Mouse (Mus musculus) right cerebral cortex, postnatal 25 days (tissue): ENCODE results near the gene Ces5a.
"Not testable (repeated sequence)": the region's sequence is repeated elsewhere in the genome, so short reads cannot be mapped to it uniquely, and the experiment has no call there.

Experiments used
- DNase-seq: peaks from one replicate; pipeline ENCODE4 v3.0.0; 2022

The Ces5a gene

GRCm38 (mm10) chr8:93535730-93536129 is at the start of gene Ces5a:
Ces5a (minus strand) TSS chr8:93535830.
- DNase-seq: no peak

- no peak for DNase-seq
Measured at GRCm38 (mm10) chr8:93572841-93573240, 37.2 kb upstream of the Ces5a start.

GRCm38 (mm10) chr8:93572095-93572501 is 36.5 kb upstream of the Ces5a start:
- peak; percentile 34 for DNase-seq

GRCm38 (mm10) chr8:93571369-93571985 is 35.8 kb upstream of the Ces5a start:
- DNase-seq: peak; percentile 55

- peak; percentile 48 for DNase-seq
Measured at GRCm38 (mm10) chr8:93570186-93570530, 34.5 kb upstream of the Ces5a start.

GRCm38 (mm10) chr8:93569311-93570185 is 33.9 kb upstream of the Ces5a start:
- DNase-seq: peak; percentile 85

GRCm38 (mm10) chr8:93568666-93569065 is 33.0 kb upstream of the Ces5a start:
- DNase-seq: no peak

GRCm38 (mm10) chr8:93567086-93567485 is 31.5 kb upstream of the Ces5a start:
- no peak for DNase-seq

GRCm38 (mm10) chr8:93564634-93565033 is 29.0 kb upstream of the Ces5a start:
- DNase-seq: no peak

GRCm38 (mm10) chr8:93563551-93563950 is 27.9 kb upstream of the Ces5a start:
- peak; percentile 43 for DNase-seq

GRCm38 (mm10) chr8:93562557-93563210 is 27.1 kb upstream of the Ces5a start:
- no peak for DNase-seq

GRCm38 (mm10) chr8:93561271-93561670 is 25.6 kb upstream of the Ces5a start:
- peak; percentile 23 for DNase-seq

GRCm38 (mm10) chr8:93559696-93560095 is 24.1 kb upstream of the Ces5a start:
- DNase-seq: no peak

GRCm38 (mm10) chr8:93502634-93503033 is 33.0 kb downstream of the Ces5a start:
- DNase-seq: no peak

- DNase-seq: peak; percentile 6
Measured at GRCm38 (mm10) chr8:93499437-93499836, 36.2 kb downstream of the Ces5a start.

- DNase-seq: peak; percentile 44
Measured at GRCm38 (mm10) chr8:93495330-93495729, 40.3 kb downstream of the Ces5a start.

- no peak for DNase-seq
Measured at GRCm38 (mm10) chr8:93488743-93489142, 46.9 kb downstream of the Ces5a start.

- DNase-seq: no peak
Measured at GRCm38 (mm10) chr8:93478211-93478610, 57.4 kb downstream of the Ces5a start.

GRCm38 (mm10) chr8:93469733-93470132 is 65.9 kb downstream of the Ces5a start:
- not testable (repeated sequence) for DNase-seq

GRCm38 (mm10) chr8:93454258-93454877 is 81.3 kb downstream of the Ces5a start:
- no peak for DNase-seq
